Mouse (Mus musculus) granulocyte monocyte progenitor cell, adult 5-6 weeks (primary cell): Measurements from ENCODE around the gene Krtcap2. TPM values are rescaled to one million over a fixed set of nuclear protein-coding genes. Genes with fewer than 3 reads are reported as not detected.

Source experiments
- total RNA-seq, 2 experiments: library from RNA; stranded (forward) in 1 of 2; stranded (reverse) in 1 of 2; fragments of 200-712, 200-1000 nt in 1 of 2; fragments of >200 nt in 1 of 2; fragmentation: Nextera tagmentation in 1 of 2; gene quantifications; 2 replicates each; pipeline ENCODE4 v1.2.3; 2014 to 2017

The Krtcap2 gene
- total RNA-seq, 2 experiments from 2014 or later: 312 to 384 TPM

Other genes starting within 250 kb of the Krtcap2 start
- gene Rusc1, start 152.7 kb upstream of the Krtcap2 start, total RNA-seq (2014; fragmentation: Nextera tagmentation): 34.0 and 34.2 TPM in 2 replicates
- 11.4 and 19.3 TPM in 2 replicates for gene Rusc1, start 152.7 kb upstream of the Krtcap2 start, total RNA-seq (2017)
- gene Gm43738, start 144.9 kb upstream of the Krtcap2 start, total RNA-seq (2014; fragmentation: Nextera tagmentation): not detected in 2 replicates
- gene Gm43738, start 144.9 kb upstream of the Krtcap2 start, total RNA-seq (2017): not detected in 2 replicates
- 161 and 178 TPM in 2 replicates for gene Fdps, start 144.0 kb upstream of the Krtcap2 start, total RNA-seq (2014; fragmentation: Nextera tagmentation)
- 198 and 245 TPM in 2 replicates for gene Fdps, start 144.0 kb upstream of the Krtcap2 start, total RNA-seq (2017)
- 0.32 TPM in 1 of 2 replicates, not detected in the other for gene Pklr, start 109.8 kb upstream of the Krtcap2 start, total RNA-seq (2014; fragmentation: Nextera tagmentation)
- gene Pklr, start 109.8 kb upstream of the Krtcap2 start, total RNA-seq (2017): 0.26 and 0.43 TPM in 2 replicates
- gene Hcn3, start 85.8 kb upstream of the Krtcap2 start, total RNA-seq (2014; fragmentation: Nextera tagmentation): 0.77 TPM in 1 of 2 replicates, not detected in the other
- 0.56 and 0.82 TPM in 2 replicates for gene Hcn3, start 85.8 kb upstream of the Krtcap2 start, total RNA-seq (2017)
- 74.6 and 80.2 TPM in 2 replicates for gene Clk2, start 81.2 kb upstream of the Krtcap2 start, total RNA-seq (2014; fragmentation: Nextera tagmentation)
- 51.8 and 67.1 TPM in 2 replicates for gene Clk2, start 81.2 kb upstream of the Krtcap2 start, total RNA-seq (2017)
- gene Scamp3, start 68.5 kb upstream of the Krtcap2 start, total RNA-seq (2014; fragmentation: Nextera tagmentation): 59.6 and 99.0 TPM in 2 replicates
- 32.9 and 37.2 TPM in 2 replicates for gene Scamp3, start 68.5 kb upstream of the Krtcap2 start, total RNA-seq (2017)
- gene Fam189b, start 62.8 kb upstream of the Krtcap2 start, total RNA-seq (2014; fragmentation: Nextera tagmentation): 23.9 and 27.2 TPM in 2 replicates
- 2.5 and 2.9 TPM in 2 replicates for gene Fam189b, start 62.8 kb upstream of the Krtcap2 start, total RNA-seq (2017)
- gene Gba, start 43.0 kb upstream of the Krtcap2 start, total RNA-seq (2014; fragmentation: Nextera tagmentation): 39.7 and 74.2 TPM in 2 replicates
- 49.3 and 50.5 TPM in 2 replicates for gene Gba, start 43.0 kb upstream of the Krtcap2 start, total RNA-seq (2017)
- not detected in 2 replicates for gene Thbs3, start 30.8 kb upstream of the Krtcap2 start, total RNA-seq (2014; fragmentation: Nextera tagmentation)
- gene Thbs3, start 30.8 kb upstream of the Krtcap2 start, total RNA-seq (2017): 0.13 TPM in 1 of 2 replicates, not detected in the other
- gene Mtx1, start 18.9 kb upstream of the Krtcap2 start, total RNA-seq (2014; fragmentation: Nextera tagmentation): 78.6 and 102 TPM in 2 replicates
- gene Mtx1, start 18.9 kb upstream of the Krtcap2 start, total RNA-seq (2017): 76.4 and 114 TPM in 2 replicates
- gene Muc1, start 16.9 kb upstream of the Krtcap2 start, total RNA-seq (2014; fragmentation: Nextera tagmentation): not detected in 2 replicates
- gene Muc1, start 16.9 kb upstream of the Krtcap2 start, total RNA-seq (2017): 0.04 TPM in 1 of 2 replicates, not detected in the other
- gene Trim46, start 343 bp downstream of the Krtcap2 start, total RNA-seq (2014; fragmentation: Nextera tagmentation): 3.7 and 6.0 TPM in 2 replicates
- 0.52 and 2.8 TPM in 2 replicates for gene Trim46, start 343 bp downstream of the Krtcap2 start, total RNA-seq (2017)
- gene Dpm3, start 13.4 kb downstream of the Krtcap2 start, total RNA-seq (2014; fragmentation: Nextera tagmentation): 31.2 and 122 TPM in 2 replicates
- 86.0 and 91.7 TPM in 2 replicates for gene Dpm3, start 13.4 kb downstream of the Krtcap2 start, total RNA-seq (2017)
- gene Slc50a1, start 24.6 kb downstream of the Krtcap2 start, total RNA-seq (2014; fragmentation: Nextera tagmentation): 55.0 and 80.7 TPM in 2 replicates
- 62.0 and 65.0 TPM in 2 replicates for gene Slc50a1, start 24.6 kb downstream of the Krtcap2 start, total RNA-seq (2017)
- not detected in 2 replicates for gene Efna1, start 35.2 kb downstream of the Krtcap2 start, total RNA-seq (2014; fragmentation: Nextera tagmentation)
- gene Efna1, start 35.2 kb downstream of the Krtcap2 start, total RNA-seq (2017): not detected in 2 replicates
- not detected in 2 replicates for gene Efna3, start 77.0 kb downstream of the Krtcap2 start, total RNA-seq (2014; fragmentation: Nextera tagmentation)
- gene Efna3, start 77.0 kb downstream of the Krtcap2 start, total RNA-seq (2017): not detected in 2 replicates
- gene Efna4, start 92.1 kb downstream of the Krtcap2 start, total RNA-seq (2014; fragmentation: Nextera tagmentation): 0.66 and 2.1 TPM in 2 replicates
- gene Efna4, start 92.1 kb downstream of the Krtcap2 start, total RNA-seq (2017): not detected in 2 replicates
- 42.7 and 80.7 TPM in 2 replicates for gene Adam15, start 104.0 kb downstream of the Krtcap2 start, total RNA-seq (2014; fragmentation: Nextera tagmentation)
- 34.8 and 44.8 TPM in 2 replicates for gene Adam15, start 104.0 kb downstream of the Krtcap2 start, total RNA-seq (2017)
- not detected in 2 replicates for gene Dcst2, start 116.0 kb downstream of the Krtcap2 start, total RNA-seq (2014; fragmentation: Nextera tagmentation)
- gene Dcst2, start 116.0 kb downstream of the Krtcap2 start, total RNA-seq (2017): not detected in 2 replicates
- gene Dcst1, start 119.3 kb downstream of the Krtcap2 start, total RNA-seq (2014; fragmentation: Nextera tagmentation): not detected in 2 replicates
- not detected in 2 replicates for gene Dcst1, start 119.3 kb downstream of the Krtcap2 start, total RNA-seq (2017)
- gene Zbtb7b, start 148.8 kb downstream of the Krtcap2 start, total RNA-seq (2014; fragmentation: Nextera tagmentation): 8.5 and 18.6 TPM in 2 replicates
- 7.5 and 14.0 TPM in 2 replicates for gene Zbtb7b, start 148.8 kb downstream of the Krtcap2 start, total RNA-seq (2017)
- gene Lenep, start 156.8 kb downstream of the Krtcap2 start, total RNA-seq (2014; fragmentation: Nextera tagmentation): 0.64 and 2.1 TPM in 2 replicates
- gene Lenep, start 156.8 kb downstream of the Krtcap2 start, total RNA-seq (2017): not detected in 2 replicates
- gene Flad1, start 165.9 kb downstream of the Krtcap2 start, total RNA-seq (2014; fragmentation: Nextera tagmentation): 27.5 and 41.7 TPM in 2 replicates
- 15.3 and 16.2 TPM in 2 replicates for gene Flad1, start 165.9 kb downstream of the Krtcap2 start, total RNA-seq (2017)
- gene Cks1b, start 172.4 kb downstream of the Krtcap2 start, total RNA-seq (2014; fragmentation: Nextera tagmentation): 178 and 260 TPM in 2 replicates
- 194 and 212 TPM in 2 replicates for gene Cks1b, start 172.4 kb downstream of the Krtcap2 start, total RNA-seq (2017)
- 51.2 and 75.8 TPM in 2 replicates for gene Shc1, start 172.5 kb downstream of the Krtcap2 start, total RNA-seq (2014; fragmentation: Nextera tagmentation)
- gene Shc1, start 172.5 kb downstream of the Krtcap2 start, total RNA-seq (2017): 37.7 and 49.1 TPM in 2 replicates
- gene Pygo2, start 184.2 kb downstream of the Krtcap2 start, total RNA-seq (2014; fragmentation: Nextera tagmentation): 18.9 and 35.2 TPM in 2 replicates
- 8.8 and 8.9 TPM in 2 replicates for gene Pygo2, start 184.2 kb downstream of the Krtcap2 start, total RNA-seq (2017)
- gene Pbxip1, start 190.7 kb downstream of the Krtcap2 start, total RNA-seq (2014; fragmentation: Nextera tagmentation): 9.7 TPM in 2 replicates
- gene Pbxip1, start 190.7 kb downstream of the Krtcap2 start, total RNA-seq (2017): 7.8 and 12.2 TPM in 2 replicates
- gene Pmvk, start 208.6 kb downstream of the Krtcap2 start, total RNA-seq (2014; fragmentation: Nextera tagmentation): 13.3 and 20.7 TPM in 2 replicates
- 9.5 and 22.8 TPM in 2 replicates for gene Pmvk, start 208.6 kb downstream of the Krtcap2 start, total RNA-seq (2017)